Comparison of ENCODE assay signal across 17 mouse cellular contexts in the genomic region with DNA sequence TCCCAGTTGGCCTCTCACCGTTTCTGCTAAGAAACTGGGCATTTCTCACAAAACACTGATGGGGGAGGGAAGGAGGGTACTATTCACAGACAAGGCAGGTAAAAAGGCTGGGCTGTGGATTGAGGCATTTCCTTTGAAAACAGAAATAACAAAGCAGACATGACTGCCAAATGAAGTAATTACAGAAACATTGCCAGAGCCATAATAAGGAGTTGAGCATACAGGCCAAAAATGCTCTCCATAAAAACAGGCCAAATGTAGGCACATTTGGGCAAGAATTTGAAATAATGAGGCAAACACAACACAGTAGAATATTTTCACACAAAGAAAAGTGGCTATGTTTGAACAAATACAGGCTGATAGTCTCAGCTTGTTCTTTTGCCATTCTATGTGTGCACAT.
"Had no signal": no experiment of that assay in that cellular context is flagged by ENCODE, and none has a peak within 500 bp of the region (broad histone marks: within the 10 kb centered on the region; RNA-seq: fewer than 3 reads in every experiment).

No protein-coding gene starts in this region.

- H3K4me1 ChIP-seq: liver, embryonic 13.5 days; lung, embryonic 15.5 days; megakaryocyte, embryonic 14.5 days had no signal

- ATAC-seq: liver, postnatal 0 days; midbrain, embryonic 15.5 days had no signal

- DNase-seq: kidney, adult 2 months; kidney, postnatal 14 days; left cerebral cortex, postnatal 4 days; liver; liver, embryonic 13.5 days; liver, postnatal 0 days; right cerebral cortex, adult 18-20 months; right cerebral cortex, postnatal 25 days; thymus, postnatal 4 days had no signal

- H3K36me3 ChIP-seq: kidney, embryonic 15.5 days; liver, embryonic 13.5 days; lung, embryonic 15.5 days; midbrain, embryonic 15.5 days; neural tube, embryonic 13.5 days had no signal

- H3K4me3 ChIP-seq: kidney, embryonic 15.5 days; liver, embryonic 13.5 days; lung, embryonic 15.5 days; megakaryocyte, embryonic 14.5 days; midbrain, embryonic 15.5 days; neural tube, embryonic 13.5 days had no signal

- H3K9ac ChIP-seq: kidney, embryonic 15.5 days; liver, embryonic 13.5 days; liver, postnatal 0 days; lung, embryonic 15.5 days; midbrain, embryonic 15.5 days; neural tube, embryonic 13.5 days had no signal

- H3K27me3 ChIP-seq: kidney, embryonic 15.5 days; liver, embryonic 13.5 days; lung, embryonic 15.5 days; megakaryocyte, embryonic 14.5 days; midbrain, embryonic 15.5 days; neural tube, embryonic 13.5 days had no signal

- H3K4me2 ChIP-seq: kidney, embryonic 15.5 days; liver, embryonic 13.5 days; lung, embryonic 15.5 days; midbrain, embryonic 11.5 days; midbrain, embryonic 15.5 days; neural tube, embryonic 13.5 days had no signal

- H3K9me3 ChIP-seq: kidney, embryonic 15.5 days; liver, embryonic 13.5 days; lung, embryonic 15.5 days; midbrain, embryonic 15.5 days; neural tube, embryonic 13.5 days had no signal

- H3K27ac ChIP-seq: kidney, embryonic 15.5 days; liver, embryonic 13.5 days; lung, embryonic 15.5 days; macrophage; midbrain, embryonic 15.5 days; stomach, postnatal 0 days had no signal
